Mouse (Mus musculus) myocyte (in vitro differentiated cells): ENCODE data around the gene Nkap. TPM values are rescaled to one million over a fixed set of nuclear protein-coding genes. Genes with fewer than 3 reads are reported as not detected.
"Not testable (repeated sequence)": the region's sequence is repeated elsewhere in the genome, so short reads cannot be mapped to it uniquely, and the experiment has no call there.

ENCODE experiments used
- H3K27me3 ChIP-seq: one replicate; pipeline ENCODE4 v1.6.1; 2011; ENCODE audit not compliant: control insufficient read depth, insufficient read depth, insufficient read length
- H3K36me3 ChIP-seq: one replicate; pipeline ENCODE4 v1.6.1; 2011; ENCODE audit not compliant: control insufficient read depth, insufficient read depth
- H3K4me2 ChIP-seq: one replicate; pipeline ENCODE4 v1.6.1; 2011; ENCODE audit warnings: low read depth, control low read depth
- H3K4me3 ChIP-seq: one replicate; pipeline ENCODE4 v1.5.1; 2011; ENCODE audit warnings: mild to moderate bottlenecking, control low read depth, moderate library complexity
- H3K79me2 ChIP-seq: one replicate; pipeline ENCODE4 v1.6.1; 2011; ENCODE audit not compliant: control insufficient read depth, insufficient read depth
- H3ac ChIP-seq: one replicate; pipeline ENCODE4 v1.6.1; 2011; ENCODE audit not compliant: control insufficient read depth, insufficient read length
- CEBPB ChIP-seq: IDR thresholded peaks from 2 replicates; pipeline ENCODE4 v1.6.1; 2011; ENCODE audit warnings: mild to moderate bottlenecking, moderate library complexity; ENCODE audit not compliant: poor library complexity, insufficient read depth, severe bottlenecking
- E2F4 ChIP-seq: IDR thresholded peaks from one replicate; pipeline ENCODE4 v1.6.1; 2011; ENCODE audit warnings: mild to moderate bottlenecking, control low read depth, moderate library complexity; ENCODE audit not compliant: insufficient read depth
- MAX ChIP-seq: IDR thresholded peaks from one replicate; pipeline ENCODE4 v1.6.1; 2011; ENCODE audit warnings: low read depth, mild to moderate bottlenecking, control low read depth
- MYOD1 ChIP-seq, 3 experiments: IDR thresholded peaks; one replicate each; pipeline ENCODE4 v1.6.1; 2011; ENCODE audit warnings: control low read depth in 2 of 3, low read depth in 2 of 3, mild to moderate bottlenecking in 2 of 3, moderate library complexity in 1 of 3; ENCODE audit not compliant: insufficient read length in 2 of 3, control insufficient read depth in 1 of 3
- MYOG ChIP-seq, 3 experiments: IDR thresholded peaks; one replicate each; pipeline ENCODE4 v1.6.1; 2011; ENCODE audit warnings: control low read depth in 2 of 3, low read depth in 2 of 3, mild to moderate bottlenecking in 2 of 3; ENCODE audit not compliant: insufficient read length in 2 of 3, control insufficient read depth in 1 of 3, insufficient read depth in 1 of 3
- POLR2A ChIP-seq: IDR thresholded peaks from one replicate; pipeline ENCODE4 v1.6.1; 2011; ENCODE audit warnings: low read depth, mild to moderate bottlenecking, control low read depth, moderate library complexity; ENCODE audit not compliant: insufficient read length
- POLR2AphosphoS2 ChIP-seq: IDR thresholded peaks from one replicate; pipeline ENCODE4 v1.6.1; 2011; ENCODE audit warnings: low read depth, control low read depth; ENCODE audit not compliant: insufficient read length
- REST ChIP-seq: IDR thresholded peaks from one replicate; pipeline ENCODE4 v1.6.1; 2011; ENCODE audit warnings: mild to moderate bottlenecking, control low read depth, moderate library complexity; ENCODE audit not compliant: insufficient read depth, insufficient read length
- SRF ChIP-seq: IDR thresholded peaks from one replicate; pipeline ENCODE4 v1.6.1; 2011; ENCODE audit warnings: low read depth; ENCODE audit not compliant: control insufficient read depth, insufficient read length
- TCF12 ChIP-seq: IDR thresholded peaks from one replicate; pipeline ENCODE4 v1.6.1; 2011; ENCODE audit warnings: mild to moderate bottlenecking, control low read depth; ENCODE audit not compliant: poor library complexity, insufficient read depth, severe bottlenecking
- TCF3 ChIP-seq: IDR thresholded peaks from one replicate; pipeline ENCODE4 v1.6.1; 2011; ENCODE audit warnings: low read depth, control low read depth; ENCODE audit not compliant: insufficient read length
- USF1 ChIP-seq: IDR thresholded peaks from one replicate; pipeline ENCODE4 v1.6.1; 2011; ENCODE audit warnings: low read depth, mild to moderate bottlenecking, control low read depth, moderate library complexity
- polyA plus RNA-seq: library from polyadenylated mRNA; unstranded; fragments of >200 nt; fragmentation: generic; extraction: Trizol; gene quantifications from one replicate; pipeline ENCODE4 v1.2.1, GENCODE M21; 2012; ENCODE audit warnings: missing spikeins

Nkap gene
- polyA plus RNA-seq, 1 experiment: 2.3 TPM

GRCm38 (mm10) chrX:37117085-37117484 lies 9.5 kb upstream of the Nkap start:
- Histone ChIP-seq H3K4me2 (no peak overlapping the region), H3K4me3 (no peak overlapping the region), H3K27me3 (peaks cover 20% of the 10 kb centered on the region), H3K36me3 (no peaks in the 10 kb centered on the region), H3K79me2 (no peaks in the 10 kb centered on the region), H3ac (no peak overlapping the region)
- TF ChIP-seq TCF12 (no peak), SRF (no peak), MYOD1 (IDR thresholded peaks at IDR 0.05; ENCODE audit: control insufficient read depth in 1 of 3, insufficient read length in 2 of 3, low read depth in 2 of 3) (no peak), E2F4 (no peak), POLR2A (no peak), USF1 (no peak)

GRCm38 (mm10) chrX:37119585-37119984 lies 7.0 kb upstream of the Nkap start:
- H3K4me2 ChIP-seq: no peak overlapping the region
- H3K27me3 ChIP-seq: peaks cover 20% of the 10 kb centered on the region
- no peak for TF ChIP-seq MAX
- no peak for TF ChIP-seq TCF3
- TF ChIP-seq USF1: no peak
- no peak for TF ChIP-seq REST
- TF ChIP-seq CEBPB: no peak
- no peak for TF ChIP-seq POLR2A
- no peaks in the 10 kb centered on the region for H3K36me3 ChIP-seq
- no peak overlapping the region for H3ac ChIP-seq
- no peak overlapping the region for H3K4me3 ChIP-seq
- no peaks in the 10 kb centered on the region for H3K79me2 ChIP-seq

- no peak for TF ChIP-seq MAX
- TF ChIP-seq POLR2AphosphoS2: no peak
- TF ChIP-seq CEBPB: no peak
- no peak for TF ChIP-seq TCF3
- TF ChIP-seq USF1: no peak
- TF ChIP-seq REST: no peak
- no peak for TF ChIP-seq POLR2A
- no peak for TF ChIP-seq E2F4
- TF ChIP-seq TCF12: no peak
- TF ChIP-seq MYOD1 (IDR thresholded peaks at IDR 0.05; ENCODE audit: control insufficient read depth in 1 of 3, insufficient read length in 2 of 3, low read depth in 2 of 3): no peak
- no peak for TF ChIP-seq SRF
- TF ChIP-seq MYOG (IDR thresholded peaks at IDR 0.05; ENCODE audit: control insufficient read depth in 1 of 3, insufficient read depth in 1 of 3, insufficient read length in 2 of 3, low read depth in 2 of 3): no peak
- H3K4me2 ChIP-seq: no peak overlapping the region
- H3K79me2 ChIP-seq: no peaks in the 10 kb centered on the region
- H3K36me3 ChIP-seq: no peaks in the 10 kb centered on the region
- no peak overlapping the region for H3ac ChIP-seq
- H3K27me3 ChIP-seq: peaks cover 19% of the 10 kb centered on the region
- H3K4me3 ChIP-seq: no peak overlapping the region
Measured at GRCm38 (mm10) chrX:37120212-37120611, 6.4 kb upstream of the Nkap start.

GRCm38 (mm10) chrX:37125511-37125910 lies 1.1 kb upstream of the Nkap start:
- H3K27me3 ChIP-seq: no peaks in the 10 kb centered on the region
- no peak for TF ChIP-seq MYOG (IDR thresholded peaks at IDR 0.05; ENCODE audit: control insufficient read depth in 1 of 3, insufficient read depth in 1 of 3, insufficient read length in 2 of 3, low read depth in 2 of 3)
- no peak for TF ChIP-seq MYOD1 (IDR thresholded peaks at IDR 0.05; ENCODE audit: control insufficient read depth in 1 of 3, insufficient read length in 2 of 3, low read depth in 2 of 3)
- TF ChIP-seq CEBPB: no peak
- no peak for TF ChIP-seq POLR2AphosphoS2
- no peak for TF ChIP-seq TCF12
- TF ChIP-seq E2F4: no peak
- TF ChIP-seq USF1: no peak
- no peak for TF ChIP-seq MAX
- no peak for TF ChIP-seq POLR2A
- no peak for TF ChIP-seq REST
- no peak for TF ChIP-seq TCF3
- TF ChIP-seq SRF: no peak
- H3K4me2 ChIP-seq: no peak overlapping the region
- H3K4me3 ChIP-seq: no peak overlapping the region
- peaks cover 11% of the 10 kb centered on the region for H3K79me2 ChIP-seq
- H3K36me3 ChIP-seq: no peaks in the 10 kb centered on the region
- H3ac ChIP-seq: no peak overlapping the region

- no peak overlapping the region for H3ac ChIP-seq
- no peaks in the 10 kb centered on the region for H3K36me3 ChIP-seq
- TF ChIP-seq MYOG (IDR thresholded peaks at IDR 0.05; ENCODE audit: control insufficient read depth in 1 of 3, insufficient read depth in 1 of 3, insufficient read length in 2 of 3, low read depth in 2 of 3) (no peak), TCF3 (no peak), TCF12 (no peak), SRF (no peak), MAX (no peak), E2F4 (no peak), CEBPB (no peak), POLR2A (no peak), USF1 (no peak), REST (no peak)
- no peak overlapping the region for H3K4me3 ChIP-seq
- H3K79me2 ChIP-seq: no peaks in the 10 kb centered on the region
- no peaks in the 10 kb centered on the region for H3K27me3 ChIP-seq
- no peak overlapping the region for H3K4me2 ChIP-seq
Measured at GRCm38 (mm10) chrX:37141732-37142131, 15.1 kb downstream of the Nkap start.

GRCm38 (mm10) chrX:37144498-37144897 lies 17.9 kb downstream of the Nkap start:
- H3K4me2 ChIP-seq, H3K4me3 ChIP-seq, H3K36me3 ChIP-seq, H3K79me2 ChIP-seq, H3K27me3 ChIP-seq, H3ac ChIP-seq: not testable (repeated sequence)
